Mouse (Mus musculus): ENCODE measurements around the gene Sag.

- TF ChIP-seq CTCF (IDR thresholded peaks at IDR 0.05; ENCODE audit: low read depth), result no peak
- TF ChIP-seq EP300 (IDR thresholded peaks at IDR 0.05; ENCODE audit: low read depth), result no peak
Observed at GRCm38 (mm10) chr1:87877552-87878283, 74.2 kb downstream of the Sag start.
